Comparison of ENCODE assay signal across 9 mouse cellular contexts in the genomic region with DNA sequence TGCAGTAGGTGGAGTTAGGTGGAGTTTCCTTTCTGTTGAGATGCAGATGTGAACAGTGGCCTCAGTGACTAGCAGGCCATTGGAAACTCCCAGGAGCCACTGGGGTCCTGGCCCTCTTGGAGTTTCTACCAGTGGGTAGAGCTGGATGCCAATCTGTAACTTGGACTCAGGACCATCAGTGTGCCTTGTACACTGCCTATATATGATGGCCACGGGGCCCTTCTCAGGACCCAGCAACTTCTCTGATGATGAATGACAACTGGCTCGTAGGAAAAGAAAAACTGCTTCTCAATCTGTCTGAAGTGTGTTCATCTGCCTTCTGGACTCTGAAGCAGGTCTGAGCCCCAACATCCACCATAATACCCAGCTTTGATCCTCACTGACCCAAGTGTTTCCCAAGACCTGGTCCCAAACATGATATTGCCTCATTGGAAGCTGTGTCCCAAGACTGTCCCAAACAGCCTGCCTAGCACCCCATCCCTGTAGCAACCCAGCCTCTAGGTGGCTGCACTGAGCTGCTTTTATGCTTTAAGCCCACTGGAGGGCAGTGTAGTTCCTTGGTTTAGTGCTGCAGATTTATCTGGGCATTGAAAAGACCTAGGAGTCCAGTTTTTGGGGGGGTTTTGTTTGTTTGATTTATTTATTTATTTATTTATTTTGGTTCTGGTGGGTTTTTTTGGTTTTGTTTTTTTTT. TPM values are rescaled to one million over a fixed set of nuclear protein-coding genes. Genes with fewer than 3 reads are reported as not detected.
DNase-seq lines count a peak whose midpoint lies in the region; ATAC-seq and TF ChIP-seq lines count a peak whose summit lies in the region.
"Had no signal": no experiment of that assay in that cellular context is flagged by ENCODE, and none has a peak within 500 bp of the region (broad histone marks: within the 10 kb centered on the region; RNA-seq: fewer than 3 reads in every experiment).

No protein-coding gene starts in this region.

- H3K9ac ChIP-seq in embryonic facial prominence, embryonic 14.5 days (ENCODE audit: low read depth, low read length), result no peak overlapping the region
- H3K9ac ChIP-seq in heart, adult 2 months (ENCODE audit: low read depth, low read length), result no peak overlapping the region
- no peak overlapping the region for H3K9ac ChIP-seq in limb, embryonic 13.5 days
- no peak overlapping the region for H3K9ac ChIP-seq in midbrain, postnatal 0 days (replicated peaks; ENCODE audit: low read length, poor library complexity, severe bottlenecking)
- H3K9ac ChIP-seq: embryonic facial prominence, embryonic 12.5 days had no signal

- DNase-seq in B cell, adult 2 months, result peak; percentile 72 to 73
- peak; percentile 78 for DNase-seq in adrenal gland, postnatal 36 days
- peak; percentile 82 for DNase-seq in embryonic facial prominence, embryonic 14.5 days (ENCODE audit: low spot score)
- DNase-seq in heart, adult 2 months, result peak; percentile 65 to 80
- DNase-seq in kidney, adult 9 months, result peak; percentile 80
- peak; percentile 91 for DNase-seq in midbrain, postnatal 0 days (ENCODE audit: low spot score)
- peak; percentile 38 to 67 for DNase-seq in spleen, postnatal 10 days (ENCODE audit: low spot score in 2 of 2)

- no peak for TF ChIP-seq POLR2A in heart, adult 2 months (IDR thresholded peaks at IDR 0.05; ENCODE audit: insufficient read depth, low read depth, low read length)

- no peaks in the 10 kb centered on the region for H3K9me3 ChIP-seq in embryonic facial prominence, embryonic 14.5 days (ENCODE audit: control insufficient read depth, low read length)
- H3K9me3 ChIP-seq in limb, embryonic 13.5 days, result no peaks in the 10 kb centered on the region
- no peaks in the 10 kb centered on the region for H3K9me3 ChIP-seq in midbrain, postnatal 0 days (ENCODE audit: low read length)
- H3K9me3 ChIP-seq: embryonic facial prominence, embryonic 12.5 days had no signal

- TF ChIP-seq EP300 in heart, adult 2 months (IDR thresholded peaks at IDR 0.05; ENCODE audit: insufficient read depth, low read depth, low read length), result peak; percentile 89; the same call in 1 of the 2 replicates

- peak; percentile 96 for TF ChIP-seq CTCF in heart, adult 2 months (IDR thresholded peaks at IDR 0.05)
- peak; percentile 100 for TF ChIP-seq CTCF in midbrain, postnatal 0 days (IDR thresholded peaks at IDR 0.05)

- no peaks in the 10 kb centered on the region for H3K79me2 ChIP-seq in heart, adult 2 months (replicated peaks; ENCODE audit: control insufficient read depth, insufficient read depth, low read length)

- no peak overlapping the region for H3K27ac ChIP-seq in embryonic facial prominence, embryonic 14.5 days (replicated peaks; ENCODE audit: low read depth, low read length)
- no peak overlapping the region for H3K27ac ChIP-seq in heart, adult 2 months
- no peak overlapping the region for H3K27ac ChIP-seq in limb, embryonic 13.5 days
- H3K27ac ChIP-seq in midbrain, postnatal 0 days (ENCODE audit: low read depth, low read length), result no peak overlapping the region
- H3K27ac ChIP-seq: embryonic facial prominence, embryonic 12.5 days had no signal

- H3K36me3 ChIP-seq in embryonic facial prominence, embryonic 14.5 days (ENCODE audit: control insufficient read depth, insufficient read depth, low read length), result peaks cover 35% of the 10 kb centered on the region
- no peaks in the 10 kb centered on the region for H3K36me3 ChIP-seq in heart, adult 2 months (ENCODE audit: control insufficient read depth, insufficient read depth, low read length)
- peaks cover 36% of the 10 kb centered on the region for H3K36me3 ChIP-seq in limb, embryonic 13.5 days
- peaks cover 20% of the 10 kb centered on the region for H3K36me3 ChIP-seq in midbrain, postnatal 0 days (ENCODE audit: insufficient read depth, low read length)

- H3K4me1 ChIP-seq in embryonic facial prominence, embryonic 14.5 days (ENCODE audit: control insufficient read depth, insufficient read depth, low read length), result no peaks in the 10 kb centered on the region
- no peaks in the 10 kb centered on the region for H3K4me1 ChIP-seq in heart, adult 2 months (ENCODE audit: control insufficient read depth, insufficient read depth, low read length)
- H3K4me1 ChIP-seq in limb, embryonic 13.5 days, result no peaks in the 10 kb centered on the region
- H3K4me1 ChIP-seq in midbrain, postnatal 0 days (ENCODE audit: insufficient read depth, low read length), result no peaks in the 10 kb centered on the region

- no peaks in the 10 kb centered on the region for H3K27me3 ChIP-seq in embryonic facial prominence, embryonic 14.5 days (replicated peaks; ENCODE audit: control insufficient read depth, insufficient read depth, low read length)
- no peaks in the 10 kb centered on the region for H3K27me3 ChIP-seq in heart, adult 2 months (ENCODE audit: control insufficient read depth, insufficient read depth, low read length)
- H3K27me3 ChIP-seq in limb, embryonic 13.5 days, result no peaks in the 10 kb centered on the region
- no peaks in the 10 kb centered on the region for H3K27me3 ChIP-seq in midbrain, postnatal 0 days (ENCODE audit: insufficient read depth, low read length)
- H3K27me3 ChIP-seq: embryonic facial prominence, embryonic 12.5 days had no signal

- WGBS in embryonic facial prominence, embryonic 14.5 days, result 93% methylated on average over 2 of the region's 2 CpGs
- 80% methylated on average over 2 of the region's 2 CpGs for WGBS in heart, adult 2 months
- WGBS in limb, embryonic 13.5 days, result 76% methylated on average over 2 of the region's 2 CpGs
- WGBS in midbrain, postnatal 0 days, result 91% methylated on average over 2 of the region's 2 CpGs

- peak; percentile 73; the same call in 1 of the 2 replicates for ATAC-seq in embryonic facial prominence, embryonic 14.5 days (ENCODE audit: low read depth)
- peak; percentile 66; the same call in 1 of the 2 replicates for ATAC-seq in limb, embryonic 13.5 days (ENCODE audit: low FRiP score, low read depth)
- peak; percentile 69 for ATAC-seq in midbrain, postnatal 0 days (ENCODE audit: low FRiP score)

- intact Hi-C loops in heart, adult 2 months (cut with DNase I), result loop anchor here (1.0 to 5.0 kb wide), 4 partner anchors 42 to 1879 kb away; partner anchors contain the start of gene Itm2c

- H3K4me3 ChIP-seq in embryonic facial prominence, embryonic 14.5 days (ENCODE audit: low read depth, low read length), result no peak overlapping the region
- no peak overlapping the region for H3K4me3 ChIP-seq in heart, adult 2 months
- H3K4me3 ChIP-seq in limb, embryonic 13.5 days, result no peak overlapping the region
- H3K4me3 ChIP-seq in midbrain, postnatal 0 days (ENCODE audit: low read depth, low read length), result no peak overlapping the region
- H3K4me3 ChIP-seq: embryonic facial prominence, embryonic 12.5 days had no signal

- H3K4me2 ChIP-seq in embryonic facial prominence, embryonic 14.5 days (ENCODE audit: low read depth, low read length), result no peak overlapping the region
- no peak overlapping the region for H3K4me2 ChIP-seq in limb, embryonic 13.5 days (replicated peaks)
- H3K4me2 ChIP-seq in midbrain, postnatal 0 days (ENCODE audit: low read depth, low read length, poor library complexity, severe bottlenecking), result no peak overlapping the region
- H3K4me2 ChIP-seq: embryonic facial prominence, embryonic 12.5 days had no signal

RNA-seq across cellular contexts. Expression of gene Itm2c, which starts 40.9 kb away (rescaled TPM):
- total RNA-seq in adrenal gland, postnatal 36 days (2021), result 100 to 1,000 TPM; 508 to 581 TPM
- polyA plus RNA-seq in embryonic facial prominence, embryonic 14.5 days (2014; fragmentation: Nextera tagmentation; extraction: Ambion mirVana), result 158 and 177 TPM in 2 replicates
- 10 to 100 TPM; 60.3 to 62.0 TPM for total RNA-seq in heart, adult 2 months (2021)
- 101 and 137 TPM in 2 replicates for polyA plus RNA-seq in heart, adult 2 months (2012; rRNA removed)
- 289 and 290 TPM in 2 replicates for polyA plus RNA-seq in limb, embryonic 13.5 days (2015; fragmentation: Nextera tagmentation; extraction: Ambion mirVana)
- total RNA-seq in midbrain, postnatal 0 days (2014; rRNA removed), result 312 and 376 TPM in 2 replicates
- polyA plus RNA-seq in midbrain, postnatal 0 days (2015; fragmentation: Nextera tagmentation; extraction: Ambion mirVana), result 293 and 297 TPM in 2 replicates

RNA-seq across cellular contexts. Expression of gene Cab39, which starts 59.9 kb away (rescaled TPM):
- 100 to 1,000 TPM; 115 to 138 TPM for total RNA-seq in adrenal gland, postnatal 36 days (2021)
- polyA plus RNA-seq in embryonic facial prominence, embryonic 14.5 days (2014; fragmentation: Nextera tagmentation; extraction: Ambion mirVana), result 45.1 and 45.2 TPM in 2 replicates
- 100 to 1,000 TPM; 113 to 118 TPM for total RNA-seq in heart, adult 2 months (2021)
- polyA plus RNA-seq in heart, adult 2 months (2012; rRNA removed), result 36.7 and 59.1 TPM in 2 replicates
- 28.1 and 28.5 TPM in 2 replicates for polyA plus RNA-seq in limb, embryonic 13.5 days (2015; fragmentation: Nextera tagmentation; extraction: Ambion mirVana)
- total RNA-seq in midbrain, postnatal 0 days (2014; rRNA removed), result 167 and 185 TPM in 2 replicates
- polyA plus RNA-seq in midbrain, postnatal 0 days (2015; fragmentation: Nextera tagmentation; extraction: Ambion mirVana), result 40.3 and 45.9 TPM in 2 replicates
